Mouse (Mus musculus) MEL (cell line): ENCODE measurements around the gene Gtf2h1.
A peak's percentile ranks its signal among the peaks of the same experiment; 100 is the strongest.

Experiments used
- BHLHE40 ChIP-seq: IDR thresholded peaks from 2 replicates; pipeline ENCODE4 v1.6.1; 2012; ENCODE audit warnings: low read depth, mild to moderate bottlenecking, inconsistent platforms, low read length, improper control_type of control experiment, borderline replicate concordance
- CHD2 ChIP-seq: IDR thresholded peaks from 2 replicates; pipeline ENCODE4 v1.6.1; 2011; ENCODE audit warnings: low read length, improper control_type of control experiment
- CTCF ChIP-seq, 3 experiments: IDR thresholded peaks in 2 of 3; conservative IDR thresholded peaks in 1 of 3; 2 replicates each; pipeline ENCODE4 v1.5.1; 2011 to 2012; ENCODE audit warnings: low read length in 3 of 3, low read depth in 2 of 3, mild to moderate bottlenecking in 2 of 3, improper control_type of control experiment in 1 of 3, inconsistent platforms in 1 of 3, mixed read lengths in 1 of 3, moderate library complexity in 1 of 3; ENCODE audit not compliant: control insufficient read depth in 1 of 3, insufficient read depth in 1 of 3, poor library complexity in 1 of 3, severe bottlenecking in 1 of 3
- E2F4 ChIP-seq: IDR thresholded peaks from 2 replicates; pipeline ENCODE4 v1.6.1; 2011; ENCODE audit warnings: low read depth, low read length, improper control_type of control experiment, borderline replicate concordance
- ETS1 ChIP-seq: IDR thresholded peaks from 2 replicates; pipeline ENCODE4 v1.6.1; 2012; ENCODE audit warnings: low read depth, mild to moderate bottlenecking, inconsistent platforms, low read length, improper control_type of control experiment, moderate library complexity
- POLR2A ChIP-seq, 2 experiments: IDR thresholded peaks; 2 replicates each; pipeline ENCODE4 v1.6.1; 2011 to 2012; ENCODE audit warnings: low read length in 2 of 2, mild to moderate bottlenecking in 2 of 2, control low read depth in 1 of 2, improper control_type of control experiment in 1 of 2, low read depth in 1 of 2, moderate library complexity in 1 of 2; ENCODE audit not compliant: control insufficient read depth in 1 of 2, insufficient read depth in 1 of 2, poor library complexity in 1 of 2
- POLR2AphosphoS2 ChIP-seq: IDR thresholded peaks from 2 replicates; pipeline ENCODE4 v1.6.1; 2011; ENCODE audit warnings: low read length, improper control_type of control experiment
- SIN3A ChIP-seq: IDR thresholded peaks from 2 replicates; pipeline ENCODE4 v1.6.1; 2012; ENCODE audit warnings: low read length, improper control_type of control experiment, inconsistent platforms
- TAL1 ChIP-seq: IDR thresholded peaks from 2 replicates; pipeline ENCODE4 v1.6.1; 2012; ENCODE audit warnings: mild to moderate bottlenecking, inconsistent platforms, low read length, moderate library complexity, mixed read lengths
- USF1 ChIP-seq: IDR thresholded peaks from 2 replicates; pipeline ENCODE4 v1.6.1; 2014; ENCODE audit warnings: low read depth, mild to moderate bottlenecking, inconsistent platforms, low read length, improper control_type of control experiment, moderate library complexity

DNA sequence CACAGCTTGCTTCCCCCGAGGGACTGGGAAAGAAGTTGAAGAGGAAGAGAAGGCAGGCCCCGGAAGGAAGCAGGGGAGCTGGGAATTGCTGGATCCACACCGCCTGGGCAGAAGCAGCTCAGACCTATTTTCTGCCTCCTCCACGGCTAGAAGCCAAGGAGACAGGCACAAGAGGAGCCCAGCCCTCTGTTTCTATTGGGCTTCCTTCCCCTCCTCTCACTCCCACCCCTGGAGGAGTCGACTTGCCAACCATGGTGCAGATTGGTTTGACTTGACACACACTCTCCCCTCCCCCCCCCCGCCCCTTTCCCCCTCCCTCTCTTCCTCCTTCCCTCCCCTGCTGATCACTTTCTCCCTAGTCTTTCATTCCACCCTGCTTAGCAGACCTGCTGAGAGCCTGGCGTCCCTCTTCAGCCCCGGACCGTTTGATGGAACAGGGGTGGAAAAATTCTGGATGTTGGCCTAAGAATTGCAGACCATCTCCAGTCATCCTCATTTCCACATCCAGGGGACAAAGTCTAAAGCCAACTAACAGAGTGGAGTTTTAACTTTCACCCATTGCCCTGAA lies 42.3 kb downstream of the Gtf2h1 start:
- TF ChIP-seq USF1 (no peak), CTCF (IDR thresholded peaks at IDR 0.05 in 2 of 3, conservative IDR thresholded peaks at IDR 0.05 in 1 of 3; ENCODE audit: control insufficient read depth in 1 of 3, insufficient read depth in 1 of 3, low read depth in 2 of 3, low read length in 3 of 3, poor library complexity in 1 of 3, severe bottlenecking in 1 of 3) (no peak), TAL1 (no peak), BHLHE40 (no peak), CHD2 (no peak), E2F4 (no peak), SIN3A (peak; percentile 42; the same call in 1 of the 2 replicates), POLR2AphosphoS2 (no peak), POLR2A (IDR thresholded peaks at IDR 0.05; ENCODE audit: control insufficient read depth in 1 of 2, insufficient read depth in 1 of 2, low read depth in 1 of 2, low read length in 2 of 2, poor library complexity in 1 of 2) (peak; percentile 34 to 37; a peak in 1 of 4 replicates), ETS1 (no peak)
